Mouse (Mus musculus) cerebral cortex, adult 2 months (tissue): ENCODE results near the gene Keap1.

Experiments used
- WGBS: fragments of 180-500 bp; shearing (Covaris S2); methylation state at CpG from one replicate; pipeline ENCODE4 v1.1.7; 2018; 5-methylcytosine and 5-hydroxymethylcytosine counted together

Keap1 gene

DNA sequence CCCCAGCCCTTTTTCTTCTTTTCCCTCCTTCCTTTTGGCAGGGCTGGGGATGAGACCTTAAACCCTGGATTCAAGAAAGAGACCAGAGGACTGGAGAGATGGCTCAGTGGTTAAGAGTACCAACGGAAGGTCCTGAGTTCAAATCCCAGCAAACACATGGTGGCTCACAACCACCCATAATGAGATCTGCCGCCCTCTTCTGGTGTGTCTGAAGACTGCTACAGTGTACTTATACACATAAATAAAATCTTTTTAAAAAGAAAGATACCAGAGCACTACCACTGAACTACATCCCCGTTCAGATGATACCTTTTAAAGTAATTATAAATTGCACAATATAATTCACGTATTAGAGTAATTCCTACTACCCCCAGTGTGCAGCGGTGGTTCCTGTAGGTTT lies 6.3 kb downstream of the Keap1 start:
- WGBS: 87% methylated on average over 5 of the region's 5 CpGs

DNA sequence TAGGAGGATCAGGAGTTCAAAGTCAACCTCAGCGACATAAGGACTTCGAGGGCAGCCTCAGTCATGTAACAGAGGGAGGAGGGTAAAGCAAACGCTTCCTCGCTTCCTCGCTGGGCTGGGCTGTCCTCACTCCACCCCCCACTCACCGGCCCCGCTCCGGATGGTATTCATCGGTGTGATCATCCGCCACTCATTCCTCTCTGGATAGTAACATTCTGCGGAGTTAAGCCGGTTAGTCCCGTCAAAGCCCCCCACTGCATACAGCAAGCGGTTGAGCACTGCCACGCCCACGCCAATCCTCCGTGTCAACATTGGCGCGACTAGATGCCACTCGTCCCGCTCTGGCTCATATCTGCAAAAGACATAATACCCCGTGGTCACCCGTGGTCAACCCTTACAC lies 7.6 kb downstream of the Keap1 start:
- 68% methylated on average over 23 of the region's 23 CpGs for WGBS

DNA sequence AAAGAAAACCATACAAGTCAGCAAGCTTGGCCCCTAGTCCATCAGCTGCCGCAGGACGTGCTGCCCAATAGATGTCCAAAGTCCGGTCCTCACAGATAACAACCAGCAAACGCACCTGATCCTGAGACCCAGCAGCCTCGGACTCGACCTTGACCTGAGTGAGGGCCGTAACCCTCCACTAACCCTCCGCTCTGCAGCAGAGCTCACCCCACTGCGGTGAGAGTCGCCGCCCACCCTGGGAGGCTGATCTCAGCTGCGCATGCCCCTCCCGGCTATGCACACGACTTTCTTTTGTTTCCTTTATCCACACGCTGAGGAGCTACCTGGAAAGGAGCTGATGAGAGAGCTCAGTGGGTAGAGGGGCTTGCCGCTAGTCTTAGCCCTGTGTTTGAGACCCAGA lies 11.8 kb downstream of the Keap1 start:
- 23% methylated on average over 16 of the region's 16 CpGs for WGBS

DNA sequence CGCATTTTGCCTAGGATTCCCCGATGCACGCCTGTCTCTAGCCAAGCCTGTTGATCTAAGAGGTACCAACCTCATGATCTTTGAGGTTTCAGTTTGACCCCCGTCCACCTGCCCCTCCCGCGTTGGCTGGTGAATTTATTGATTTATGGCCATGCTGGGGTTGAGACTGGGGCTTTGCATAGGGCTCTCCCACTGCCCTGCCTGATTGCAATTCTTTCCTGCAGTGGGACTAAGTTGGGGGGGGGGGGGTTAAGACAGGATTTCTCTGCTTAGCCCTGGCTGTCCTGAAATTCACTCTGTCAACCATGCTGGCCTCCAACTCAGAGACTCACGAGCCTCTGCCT lies 13.8 kb downstream of the Keap1 start:
- 25% methylated on average over 7 of the region's 7 CpGs for WGBS

DNA sequence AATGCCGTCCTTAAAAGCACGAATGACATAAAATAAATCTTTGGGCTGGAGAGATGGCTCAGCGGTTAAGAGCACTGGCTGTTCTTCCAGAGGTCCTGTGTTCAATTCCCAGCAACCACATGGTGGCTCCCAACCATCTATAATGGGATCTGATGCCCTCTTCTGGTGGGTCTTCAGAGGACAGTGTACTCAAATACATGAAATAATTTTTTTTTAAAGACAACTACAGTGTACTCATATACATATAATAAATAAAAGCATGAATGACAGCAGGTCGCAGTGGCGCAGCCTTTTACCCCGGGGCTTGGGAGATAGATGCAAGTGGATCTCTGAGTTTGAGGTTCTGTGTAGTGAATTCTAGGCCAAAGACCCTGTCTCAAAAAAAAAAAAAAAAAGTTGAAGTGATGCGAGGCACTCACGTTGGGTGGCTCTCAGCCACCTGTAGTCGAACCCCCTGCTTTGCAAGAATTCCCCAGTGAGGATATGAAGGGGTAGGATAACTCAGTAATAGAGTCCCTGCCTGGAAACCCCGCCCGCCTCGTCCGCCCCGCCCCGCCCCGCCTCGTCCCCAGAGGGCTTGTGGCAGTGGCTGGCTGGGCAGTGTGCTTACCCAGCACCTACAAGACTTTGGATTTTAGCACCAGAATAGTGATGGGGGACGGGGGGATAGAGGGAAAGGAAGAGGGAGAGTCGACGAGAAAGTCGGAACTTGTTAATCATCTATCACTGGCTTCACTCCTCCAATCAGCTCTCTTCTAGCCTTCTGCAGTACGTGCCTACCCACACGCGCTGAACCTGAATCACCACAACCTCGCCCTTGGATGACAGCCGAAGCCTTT lies 14.4 kb downstream of the Keap1 start:
- 26% methylated on average over 26 of the region's 26 CpGs for WGBS

DNA sequence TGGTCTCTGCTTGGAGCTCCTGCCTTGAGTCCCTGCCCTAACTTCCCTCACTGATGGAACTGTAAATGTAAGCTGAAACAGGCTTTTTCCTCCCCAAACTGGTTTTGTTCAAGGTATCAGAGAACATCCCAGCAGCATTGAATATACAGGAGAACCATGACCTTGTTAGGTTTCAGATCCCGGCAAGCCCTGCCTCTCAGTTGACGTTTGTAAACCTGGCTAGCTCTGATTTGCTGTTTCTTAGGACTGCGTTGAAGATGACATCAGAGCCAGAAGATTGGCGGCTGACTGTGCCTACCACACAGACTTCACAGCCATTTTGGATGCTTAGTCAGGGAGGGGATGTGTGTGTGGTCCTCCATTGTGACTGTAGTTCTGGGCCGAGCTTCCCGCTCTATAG lies 15.3 kb downstream of the Keap1 start:
- WGBS: 93% methylated on average over 6 of the region's 6 CpGs

DNA sequence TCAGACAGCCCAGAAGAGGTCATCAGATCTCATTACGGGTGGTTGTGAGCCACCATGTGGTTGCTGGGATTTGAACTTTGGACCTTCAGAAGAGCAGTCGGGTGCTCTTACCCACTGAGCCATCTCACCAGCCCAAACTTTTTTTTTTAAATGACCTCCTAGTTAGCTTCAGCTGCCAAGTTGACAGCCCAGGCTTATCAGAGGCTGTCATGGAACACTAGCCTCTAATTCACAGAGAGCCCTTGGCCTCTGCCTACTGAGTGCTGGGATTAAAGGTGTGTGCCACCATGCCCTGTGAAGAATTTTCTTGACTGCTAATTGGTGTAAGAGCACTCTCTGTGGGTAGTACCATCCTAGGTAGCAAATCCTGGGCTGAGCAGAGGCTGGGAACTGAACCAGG lies 15.7 kb downstream of the Keap1 start:
- WGBS: 92% methylated on average over 2 of the region's 2 CpGs

DNA sequence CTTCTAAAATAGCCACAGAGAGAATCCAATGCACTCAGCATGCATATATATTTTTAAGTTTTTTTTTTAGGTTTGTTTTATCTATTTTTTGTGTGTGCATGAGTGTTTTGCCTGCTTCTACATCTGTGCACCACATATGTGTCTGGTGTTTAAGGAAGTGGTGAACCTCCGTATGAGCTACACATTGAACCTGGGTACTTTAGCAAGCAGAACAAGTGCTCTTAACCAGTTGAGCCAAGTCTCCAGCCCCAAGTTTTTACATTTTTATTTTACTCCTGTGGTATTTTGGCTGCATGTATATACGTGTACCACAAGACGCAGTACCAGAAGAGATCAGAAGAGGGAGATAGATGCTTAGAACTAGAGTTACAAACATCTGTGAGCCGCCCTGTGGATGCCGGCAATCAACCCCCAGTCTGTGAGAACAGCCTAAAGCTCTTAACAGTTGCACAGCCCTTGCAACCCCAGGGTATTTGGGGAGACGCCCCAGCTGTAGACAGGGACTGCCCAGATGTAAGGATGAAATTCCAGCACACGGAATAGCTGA lies 17.7 kb downstream of the Keap1 start:
- WGBS: 11% methylated on average over 7 of the region's 7 CpGs

DNA sequence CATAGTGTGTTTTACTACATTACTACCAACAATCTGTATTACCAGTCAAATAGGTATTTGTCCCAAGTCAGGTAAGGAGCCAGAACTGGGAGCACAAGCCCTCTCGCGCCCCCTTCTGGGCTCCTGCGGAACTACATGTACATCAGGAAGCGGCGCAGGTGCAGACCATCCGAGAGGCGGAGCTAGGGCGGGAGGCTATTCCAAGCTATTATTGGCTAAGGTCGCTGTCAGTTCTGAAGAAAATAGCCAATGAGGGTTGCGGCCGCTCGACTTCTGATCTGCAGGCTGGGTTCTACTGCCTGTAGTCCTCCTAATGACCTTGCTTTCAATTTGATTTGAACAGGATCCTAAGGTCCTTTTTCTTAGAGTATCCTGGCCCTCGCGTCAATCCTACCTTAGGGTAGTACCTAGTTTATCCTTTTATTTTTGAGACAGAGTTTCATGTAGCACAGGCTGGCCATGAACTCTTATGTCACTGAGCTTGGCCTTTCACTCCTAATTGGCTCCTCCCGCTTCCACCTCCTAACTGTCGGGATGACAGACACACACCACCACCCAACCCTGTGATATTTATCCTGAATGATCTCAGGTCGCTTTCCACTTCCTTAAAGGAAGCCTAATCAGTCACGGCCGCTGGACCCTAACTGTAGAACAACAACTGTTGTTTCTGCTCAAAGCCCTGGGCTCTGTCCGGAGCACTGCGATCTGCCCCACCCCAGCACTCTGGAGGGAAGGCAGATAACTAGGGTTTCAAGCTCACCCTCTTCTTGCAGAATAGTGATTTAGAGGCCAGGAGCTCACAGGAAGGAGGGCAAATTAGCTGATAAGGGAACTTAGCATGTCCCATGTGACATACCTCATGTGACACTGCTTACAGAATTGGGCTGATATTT lies 18.4 kb downstream of the Keap1 start:
- 9% methylated on average over 21 of the region's 21 CpGs for WGBS

DNA sequence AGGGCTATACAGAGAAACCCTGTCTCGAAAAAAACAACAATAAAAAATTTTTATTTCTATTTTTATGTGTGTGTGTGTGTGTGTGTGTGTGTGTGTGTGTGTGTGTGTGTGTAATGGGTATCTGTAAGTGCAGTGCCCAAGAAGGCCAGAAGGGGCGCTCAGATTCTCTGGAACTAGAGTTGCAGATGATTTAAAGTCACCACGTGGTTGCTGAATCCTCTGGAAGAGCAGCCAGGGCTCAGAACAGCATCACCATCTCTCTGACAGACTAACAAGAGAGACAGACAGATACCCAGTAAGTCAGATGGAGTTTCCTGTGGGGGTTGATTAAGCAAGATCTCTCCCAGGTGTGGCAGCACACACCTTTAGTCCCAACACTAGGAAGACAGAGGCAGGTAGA lies 19.3 kb downstream of the Keap1 start:
- 51% methylated on average over 3 of the region's 3 CpGs for WGBS

DNA sequence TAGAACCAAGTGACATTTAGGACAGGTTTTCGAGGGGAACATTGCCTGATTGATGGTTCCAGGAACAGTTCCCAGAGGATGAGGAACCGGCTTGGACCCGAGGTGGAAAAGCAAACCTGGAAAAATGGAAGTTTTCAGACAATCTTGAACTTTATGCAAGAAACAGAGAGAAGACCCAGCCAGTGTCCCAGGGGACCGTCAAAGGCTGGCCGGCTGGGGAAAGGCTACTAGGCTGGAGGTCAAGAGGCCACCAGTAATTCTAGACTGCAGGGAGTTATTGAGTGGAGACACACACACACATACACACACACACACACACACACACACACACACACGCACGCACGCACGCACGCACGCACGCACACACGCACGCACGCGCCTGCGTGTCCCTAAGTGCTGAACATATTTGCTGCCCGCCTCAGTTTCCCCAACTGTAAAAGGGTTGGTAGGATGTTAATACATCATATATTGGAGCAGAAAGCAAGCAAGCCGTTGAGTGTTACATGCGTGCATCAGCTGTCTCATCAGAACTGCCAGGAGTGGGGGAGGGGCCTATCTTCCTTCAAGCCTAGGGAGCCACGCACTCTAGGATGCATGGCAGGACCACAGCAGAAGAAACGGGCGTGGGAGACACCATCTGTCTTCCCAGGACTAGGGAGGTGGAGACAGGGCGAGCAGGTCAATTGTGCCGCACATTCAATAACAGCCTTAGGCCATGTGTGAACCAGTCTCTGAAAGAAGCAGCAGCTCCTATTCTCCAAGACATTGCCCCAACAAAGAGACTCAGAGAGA lies 22.9 kb downstream of the Keap1 start:
- WGBS: 58% methylated on average over 25 of the region's 25 CpGs

DNA sequence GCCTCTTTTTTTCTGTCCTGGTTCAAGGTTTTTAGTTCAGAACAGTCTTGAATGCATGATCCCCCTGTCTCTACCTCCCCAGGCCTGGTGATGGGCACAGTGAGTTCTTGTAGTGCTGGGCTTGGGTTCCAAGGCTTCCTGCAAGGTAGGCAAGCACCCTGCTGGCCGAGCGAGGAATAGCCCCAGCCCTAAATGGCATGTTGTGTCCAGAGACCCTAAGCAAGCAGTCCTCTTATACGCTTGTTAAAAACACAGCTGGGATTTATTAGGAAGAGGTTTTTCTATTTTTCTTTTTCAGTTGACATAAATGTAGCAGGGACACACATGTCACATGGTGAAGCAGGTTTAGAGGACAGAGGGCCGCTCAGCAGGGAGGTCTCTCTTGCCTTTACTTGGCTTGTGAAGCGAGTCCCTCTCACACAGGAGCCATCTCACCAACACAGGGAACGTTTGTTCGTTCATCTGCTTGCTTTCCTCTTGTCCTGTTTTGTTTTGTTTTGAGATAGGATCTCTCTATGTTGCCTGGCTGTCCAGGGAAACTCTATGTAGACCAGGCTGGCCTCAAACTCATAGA lies 25.5 kb downstream of the Keap1 start:
- WGBS: 48% methylated on average over 7 of the region's 7 CpGs

DNA sequence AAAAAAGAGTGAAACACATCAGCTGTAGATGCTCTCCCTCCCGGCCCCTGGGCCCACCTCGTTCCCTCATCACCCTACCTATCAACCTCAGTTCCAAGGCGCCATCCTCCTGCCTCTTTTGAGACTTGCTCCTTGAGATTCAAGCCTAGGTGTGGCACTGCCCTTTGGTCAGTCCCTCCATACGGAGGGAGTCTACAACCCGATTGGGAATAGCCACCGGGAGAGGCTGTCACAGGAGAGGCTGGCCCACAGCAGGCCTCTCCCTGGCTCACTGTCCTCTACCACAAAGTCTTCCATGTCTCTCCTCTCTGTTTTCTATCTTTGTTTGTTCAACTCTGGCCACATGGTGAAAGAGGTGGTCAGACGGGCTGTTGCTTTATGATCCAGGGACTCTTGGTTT lies 27.5 kb downstream of the Keap1 start:
- 88% methylated on average over 7 of the region's 7 CpGs for WGBS

DNA sequence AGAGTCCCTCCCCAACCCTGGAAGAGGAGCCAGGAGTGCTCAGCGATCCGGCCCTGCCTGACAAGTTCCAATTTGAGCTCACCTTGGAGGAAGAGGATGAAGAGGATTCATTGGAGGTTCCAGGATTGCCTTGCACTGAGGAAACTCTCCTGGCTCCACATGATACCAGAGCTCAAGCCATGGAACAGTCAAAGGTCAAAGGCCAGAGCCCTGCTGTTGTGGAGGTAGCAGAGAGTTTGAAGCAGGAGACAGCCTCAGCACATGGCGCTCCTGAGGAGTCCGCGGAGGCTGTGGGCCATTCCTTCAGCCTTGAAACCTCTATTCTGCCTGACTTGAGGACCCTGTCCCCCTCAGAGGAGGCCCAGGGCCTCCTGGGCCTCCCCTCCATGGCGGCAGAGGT lies 28.3 kb downstream of the Keap1 start:
- 84% methylated on average over 6 of the region's 6 CpGs for WGBS

DNA sequence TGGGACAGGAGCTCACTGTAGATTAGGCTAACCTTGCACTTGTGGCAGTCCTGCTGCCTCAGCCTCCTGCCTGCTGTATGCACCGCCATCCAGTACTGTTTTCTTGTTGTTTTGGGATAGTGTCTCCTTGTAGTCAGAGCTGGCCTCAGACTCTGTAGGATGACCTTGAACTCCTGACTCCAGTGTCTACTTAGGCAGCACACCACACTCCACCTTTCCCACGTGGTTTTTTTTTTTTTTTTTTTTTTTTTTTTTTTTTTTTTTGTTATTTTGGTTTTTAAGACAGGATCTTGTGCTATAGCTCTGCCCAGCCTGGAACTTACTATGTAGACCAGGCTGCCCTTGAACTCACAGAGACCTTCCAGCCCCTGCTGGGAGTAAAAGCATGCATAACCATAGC lies 30.5 kb downstream of the Keap1 start:
- WGBS: 74% methylated on average over 2 of the region's 2 CpGs

DNA sequence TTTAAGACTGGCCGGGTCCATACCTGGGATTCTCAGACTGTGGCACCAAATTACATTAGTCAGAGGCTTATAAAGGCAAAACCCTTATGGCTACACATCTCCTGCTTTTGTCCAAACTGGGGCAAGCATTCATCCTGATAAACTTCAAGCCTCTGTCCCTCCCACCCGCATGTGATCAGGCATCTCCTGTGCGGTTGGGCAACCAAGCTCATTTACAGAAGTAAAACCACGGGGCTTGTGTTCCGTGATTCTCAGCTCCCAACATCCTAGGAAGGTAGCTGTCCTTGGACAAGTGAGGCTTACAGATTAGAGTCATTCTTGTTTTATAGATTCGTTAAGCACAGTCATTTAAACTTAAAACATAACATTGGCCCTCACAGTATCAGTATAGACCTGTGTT lies 32.3 kb downstream of the Keap1 start:
- WGBS: 90% methylated on average over 6 of the region's 6 CpGs

DNA sequence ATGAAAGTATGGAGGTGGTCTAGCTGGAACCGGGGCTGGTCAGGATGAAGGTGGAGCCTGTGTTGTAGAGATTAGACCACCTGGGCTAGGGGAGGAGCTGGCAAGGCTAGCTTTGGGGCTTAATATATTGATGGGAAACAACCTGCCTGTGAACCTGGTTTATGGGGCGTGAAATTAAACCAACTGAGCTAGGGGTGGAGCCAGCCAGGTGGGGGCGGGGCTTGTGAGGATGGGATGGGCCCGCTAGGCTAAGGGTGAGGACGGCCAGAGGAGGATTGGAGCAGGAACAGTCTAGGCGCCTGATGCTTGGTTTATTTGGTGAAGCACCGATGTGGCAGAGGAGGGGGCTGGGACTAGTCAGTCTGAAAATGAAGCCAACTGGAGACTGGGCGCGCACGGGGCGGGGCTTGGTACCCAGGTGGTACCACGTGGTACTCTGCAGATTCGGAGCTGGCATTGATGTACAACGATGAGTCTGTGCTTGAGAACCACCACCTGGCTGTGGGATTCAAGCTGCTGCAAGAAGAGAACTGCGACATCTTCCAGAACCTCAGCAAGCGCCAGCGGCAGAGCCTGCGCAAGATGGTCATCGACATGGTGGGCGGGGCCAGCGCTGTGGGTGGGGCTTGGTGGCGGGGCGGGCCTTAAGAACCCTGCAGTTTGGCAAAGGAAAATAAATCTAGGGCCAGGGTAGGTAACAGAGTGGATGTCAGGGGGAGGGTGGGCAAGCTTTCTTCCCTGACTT lies 34.5 kb downstream of the Keap1 start:
- 22% methylated on average over 23 of the region's 23 CpGs for WGBS

DNA sequence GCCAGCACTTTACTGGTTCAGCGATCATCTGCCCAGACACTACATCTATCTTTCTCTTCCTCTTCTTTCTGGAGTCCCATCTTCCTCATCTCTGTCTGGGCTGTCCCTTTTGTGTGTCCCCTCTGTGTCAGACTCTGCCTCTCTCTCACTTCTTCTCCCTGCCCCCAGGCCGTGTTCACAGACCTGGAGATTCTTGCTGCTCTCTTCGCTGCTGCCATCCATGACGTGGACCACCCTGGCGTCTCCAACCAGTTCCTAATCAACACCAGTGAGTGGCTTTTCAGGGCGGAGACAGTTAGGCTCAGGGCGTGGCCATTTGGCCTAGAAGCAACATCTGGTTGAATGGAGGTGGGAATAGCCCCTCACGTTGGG lies 35.0 kb downstream of the Keap1 start:
- WGBS: 53% methylated on average over 8 of the region's 8 CpGs

DNA sequence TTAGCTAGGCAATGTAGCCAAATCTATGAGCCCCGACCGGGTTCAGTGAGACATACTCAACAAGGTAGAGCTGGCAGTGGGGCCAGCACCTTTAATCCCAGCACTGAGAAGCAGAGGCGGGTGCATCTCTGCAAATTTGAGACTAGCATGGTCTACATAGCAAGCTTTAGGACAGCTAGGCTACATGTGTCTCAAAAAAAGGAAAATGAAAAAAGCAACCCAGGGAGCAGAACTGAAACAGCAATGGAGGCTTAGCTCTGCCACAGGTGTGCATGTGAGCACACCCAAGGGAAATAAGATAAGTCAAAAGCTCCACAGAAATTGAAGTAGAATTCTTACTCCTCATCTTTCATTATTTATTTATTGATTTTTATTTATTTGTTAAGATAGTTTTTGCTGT lies 40.2 kb downstream of the Keap1 start:
- WGBS: 81% methylated on average over 3 of the region's 3 CpGs

DNA sequence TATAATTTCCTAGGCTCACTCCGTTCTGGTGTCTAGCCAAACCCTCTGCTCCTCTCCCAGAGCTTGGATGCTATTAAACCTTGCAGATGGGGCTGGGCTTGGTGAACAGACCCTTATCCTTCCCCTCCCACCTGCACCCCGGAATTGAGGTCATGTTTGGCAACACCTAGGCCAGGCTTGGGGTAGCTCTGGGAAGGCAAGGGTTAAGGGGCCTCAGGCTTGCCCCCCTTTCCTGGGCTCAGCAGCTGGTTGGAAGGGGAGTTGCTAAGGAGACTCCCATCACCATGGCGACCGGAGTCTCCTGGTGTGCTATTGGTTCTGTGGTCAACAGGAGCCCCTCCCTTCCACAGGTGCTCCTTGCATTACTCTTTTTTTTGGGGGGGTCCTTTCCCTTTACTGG lies 41.2 kb downstream of the Keap1 start:
- 10% methylated on average over 4 of the region's 4 CpGs for WGBS
